Mouse (Mus musculus) gastrocnemius, adult 18-20 months (tissue): ENCODE data around the gene Cbfa2t2. TPM values are rescaled to one million over a fixed set of nuclear protein-coding genes. Genes with fewer than 3 reads are reported as not detected.

Source experiments
- DNase-seq: peaks from one replicate; pipeline ENCODE4 v3.0.0; 2021; ENCODE audit warnings: low spot score
- total RNA-seq, 2 experiments: library from RNA; stranded (reverse); gene quantifications; 2 replicates each; pipeline ENCODE4 v1.2.3; 2021

The Cbfa2t2 gene
- total RNA-seq, 2 experiments from 2014 or later, result 14.8 to 19.4 TPM

DNA sequence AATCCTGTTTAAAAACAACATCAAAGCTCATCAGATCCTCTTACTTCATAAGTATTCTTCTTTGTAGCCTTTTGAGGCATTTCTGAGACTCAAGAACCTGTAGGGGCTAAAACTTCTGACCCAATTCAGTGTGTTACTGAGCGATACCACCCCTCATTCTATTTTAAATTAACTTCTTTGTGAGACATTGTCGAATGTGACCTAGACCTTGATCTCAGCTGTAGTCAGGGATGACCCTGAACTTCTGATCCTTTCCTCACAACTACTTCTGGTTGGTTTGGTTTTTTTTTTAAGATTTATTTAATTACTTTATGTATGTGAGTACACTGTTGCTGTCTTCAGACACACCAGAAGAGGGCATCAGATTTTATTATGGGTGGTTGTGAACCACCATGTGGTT is 12.7 kb upstream of the Cbfa2t2 start:
- no peak for DNase-seq

DNA sequence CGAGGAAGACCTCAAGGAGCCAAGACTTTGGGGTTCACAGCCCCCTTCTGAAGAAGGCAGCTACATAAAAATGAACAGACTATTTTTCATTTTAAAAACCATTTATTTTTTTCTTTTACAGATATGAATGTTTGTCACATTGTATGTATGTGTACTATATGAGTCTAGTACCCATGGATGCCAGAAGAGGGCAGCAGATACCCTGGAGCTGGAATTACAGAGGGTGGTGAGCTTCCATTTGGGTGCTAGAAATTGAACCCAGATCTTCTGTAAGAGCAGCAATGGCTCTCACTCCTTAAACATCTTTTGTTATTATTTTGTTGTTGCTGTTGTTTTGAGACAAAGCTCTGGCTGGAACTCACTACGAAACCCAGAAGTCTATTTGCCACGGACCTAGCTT is 10.8 kb upstream of the Cbfa2t2 start:
- no peak for DNase-seq

DNA sequence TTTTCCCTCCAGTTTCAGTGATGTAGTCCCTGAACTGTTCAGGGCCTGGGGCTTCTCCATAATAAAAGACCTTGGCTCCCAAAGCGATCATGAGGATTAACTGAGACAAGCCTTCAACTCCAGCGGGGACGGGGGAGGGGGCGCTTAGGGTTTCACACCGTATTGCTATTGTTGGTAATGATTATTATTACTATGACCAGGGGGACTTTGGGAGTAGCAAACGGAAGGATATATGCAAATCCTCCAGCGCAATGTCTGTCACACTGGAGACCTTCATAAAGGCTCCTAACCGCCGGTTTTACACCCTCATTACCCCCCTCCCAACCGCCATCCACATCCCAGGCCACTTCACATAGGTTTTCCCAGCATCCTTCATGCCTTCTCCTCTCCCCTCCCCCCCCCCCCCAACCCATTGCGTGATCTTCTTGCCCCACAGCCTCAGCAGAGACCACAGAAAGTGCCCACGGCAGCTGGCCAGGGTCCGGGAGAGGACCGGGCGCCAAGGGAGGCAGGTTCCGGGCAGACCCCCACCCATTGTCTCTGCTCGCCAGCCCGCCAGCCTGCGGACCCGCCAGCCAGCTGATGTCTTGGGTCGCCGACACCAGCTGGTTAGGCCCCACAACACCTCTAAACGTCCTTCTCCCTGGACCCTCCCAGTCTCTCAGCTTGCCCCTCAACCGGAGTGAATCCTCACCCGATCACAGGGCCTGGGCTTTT is 9.9 kb upstream of the Cbfa2t2 start:
- no peak for DNase-seq

DNA sequence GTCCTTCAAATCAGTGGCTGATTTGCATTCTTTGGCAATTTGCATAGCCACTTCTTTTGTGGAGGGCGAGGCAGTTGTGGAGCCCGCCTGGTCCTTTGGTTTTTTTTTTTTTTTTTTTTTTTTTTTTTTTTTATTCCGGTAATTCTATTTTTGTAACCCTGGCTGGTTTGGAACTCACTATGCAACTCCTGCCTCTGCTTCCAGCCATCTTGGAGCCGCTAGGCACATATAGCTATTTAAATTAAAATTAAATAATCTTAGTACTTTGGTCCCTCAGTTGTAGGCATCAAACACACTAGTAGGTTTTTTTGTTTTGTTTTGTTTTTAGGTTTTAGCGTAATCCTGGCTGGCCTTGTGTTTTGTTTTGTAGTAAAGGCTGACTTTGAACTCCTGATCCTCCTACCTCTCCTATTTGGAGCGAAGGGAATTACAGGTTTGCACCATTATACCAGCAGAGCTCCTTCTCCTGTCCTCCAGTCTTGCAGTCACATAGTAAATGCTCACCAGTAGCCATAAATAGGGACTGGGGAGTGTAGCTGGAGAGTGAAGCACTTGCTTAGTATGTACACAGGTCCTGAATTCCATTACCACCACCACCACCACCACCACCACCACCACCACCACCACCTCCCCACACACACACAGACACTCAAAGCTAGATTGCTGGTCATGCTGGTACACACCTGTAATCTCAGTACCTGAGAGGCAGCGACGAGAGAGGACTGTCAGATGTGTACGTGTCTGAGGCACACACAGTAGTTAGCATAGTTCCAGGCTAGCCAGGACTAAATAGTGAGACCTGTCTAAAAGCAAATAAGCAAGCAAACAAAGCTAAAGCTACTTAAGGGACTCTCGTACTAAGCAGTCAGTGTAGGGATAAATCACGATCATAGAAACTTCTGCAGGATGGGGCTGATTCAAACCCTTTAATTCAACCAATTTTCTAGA is 9.1 kb upstream of the Cbfa2t2 start:
- no peak for DNase-seq

GRCm38 (mm10) chr2:154427853-154428360 is 8.4 kb upstream of the Cbfa2t2 start:
- DNase-seq, result no peak

GRCm38 (mm10) chr2:154430566-154430965 is 5.7 kb upstream of the Cbfa2t2 start:
- no peak for DNase-seq

DNA sequence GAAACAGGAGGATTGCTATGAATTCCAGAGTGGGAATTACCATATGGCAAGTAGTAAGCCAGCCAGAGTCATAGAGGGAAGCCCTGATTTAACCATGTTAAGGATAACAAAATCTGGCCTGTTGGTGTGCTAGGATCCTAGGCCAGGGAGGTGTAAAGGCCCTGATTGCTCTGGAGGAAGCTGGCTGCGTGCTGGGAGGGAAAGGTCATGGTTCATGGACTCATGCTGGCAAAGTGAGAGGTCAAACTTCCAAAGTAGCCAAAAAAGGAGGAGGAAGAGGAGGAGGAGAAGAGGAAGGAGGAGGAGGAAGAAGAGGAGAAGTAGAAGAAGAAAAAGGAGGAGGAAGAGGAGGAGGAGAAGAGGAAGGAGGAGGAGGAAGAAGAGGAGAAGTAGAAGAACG is 3.6 kb upstream of the Cbfa2t2 start:
- DNase-seq, result no peak

- DNase-seq, result no peak
Observed at GRCm38 (mm10) chr2:154433391-154433790, 2.9 kb upstream of the Cbfa2t2 start.

DNA sequence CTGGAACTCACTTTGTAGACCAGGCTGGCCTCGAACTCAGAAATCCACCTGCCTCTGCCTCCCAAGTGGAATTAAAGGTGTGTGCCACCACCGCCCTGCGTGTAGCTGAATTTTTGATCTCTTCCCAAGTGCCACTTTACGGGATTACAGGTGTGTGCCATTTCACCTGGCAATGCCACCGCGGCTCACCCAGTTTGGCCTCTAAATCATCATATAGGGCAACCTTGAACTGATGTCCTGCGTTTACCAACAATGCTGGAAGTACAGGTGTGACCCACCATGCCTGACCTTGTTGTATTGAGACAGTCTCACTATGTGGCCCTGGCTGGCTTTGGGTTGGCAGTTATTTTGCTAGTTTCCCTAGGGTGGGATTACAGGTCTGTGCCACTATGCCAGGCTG is 1.6 kb upstream of the Cbfa2t2 start:
- DNase-seq, result no peak

DNA sequence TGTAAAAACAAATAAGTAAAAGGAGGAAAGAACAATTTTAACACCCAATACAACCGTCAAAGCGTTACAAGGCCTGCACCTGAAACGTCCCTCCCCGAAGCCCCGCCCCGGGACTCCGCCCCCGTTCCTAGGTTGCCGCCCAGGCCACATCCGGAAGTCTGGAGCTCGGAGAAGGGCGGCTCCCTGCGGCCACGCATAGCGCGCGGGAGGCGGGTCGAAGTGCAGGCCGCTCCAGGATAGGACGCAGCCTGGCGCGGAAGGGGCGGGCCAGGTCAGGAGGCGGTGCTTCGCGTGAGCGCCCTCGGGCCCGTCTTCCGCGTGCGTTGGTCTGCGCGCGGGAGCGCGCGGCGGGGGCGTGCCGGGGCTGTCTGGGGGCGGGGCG is 214 bp upstream of the Cbfa2t2 start:
- peak; percentile 98 for DNase-seq

DNA sequence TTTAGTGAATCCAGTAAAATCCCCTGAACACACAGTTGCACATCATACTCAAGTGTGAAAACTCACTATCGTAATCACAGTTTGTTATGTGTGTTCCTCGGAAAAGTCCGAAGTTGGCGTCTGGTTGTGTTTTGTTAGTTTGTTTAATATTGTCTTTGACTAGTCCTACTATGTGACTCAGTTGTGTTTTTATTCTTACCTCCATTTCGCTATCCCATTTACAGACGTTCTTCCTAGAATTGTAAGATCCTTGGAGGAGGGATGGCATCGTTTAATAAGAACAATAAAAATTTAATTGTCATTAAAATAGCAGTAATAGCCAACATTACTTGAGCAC is 878 bp downstream of the Cbfa2t2 start:
- no peak for DNase-seq

GRCm38 (mm10) chr2:154440453-154440852 is 4.2 kb downstream of the Cbfa2t2 start:
- no peak for DNase-seq

GRCm38 (mm10) chr2:154447821-154448220 is 11.5 kb downstream of the Cbfa2t2 start:
- no peak for DNase-seq

DNA sequence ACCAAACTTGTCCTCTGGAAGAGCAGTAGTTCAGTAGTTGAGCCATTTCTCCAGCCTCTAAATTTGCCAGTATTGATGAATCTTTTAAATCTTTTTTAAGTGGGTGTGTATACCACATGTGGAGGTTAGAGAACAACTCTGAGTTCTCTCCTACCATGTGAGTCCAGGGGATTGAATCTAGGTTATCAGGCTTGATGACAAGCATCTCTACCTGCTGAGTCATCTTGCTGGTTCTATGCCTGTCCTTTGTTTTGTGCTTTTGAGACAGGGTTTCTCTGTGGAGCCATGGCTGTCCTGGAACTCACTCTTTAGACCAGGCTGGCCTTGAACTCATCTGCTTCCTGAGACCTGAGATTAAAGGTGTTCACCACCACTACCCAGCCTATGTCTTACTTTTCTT is 12.4 kb downstream of the Cbfa2t2 start:
- DNase-seq, result no peak

- no peak for DNase-seq
Observed at GRCm38 (mm10) chr2:154452951-154453350, 16.7 kb downstream of the Cbfa2t2 start.

- no peak for DNase-seq
Observed at GRCm38 (mm10) chr2:154454099-154454498, 17.8 kb downstream of the Cbfa2t2 start.

GRCm38 (mm10) chr2:154454605-154455004 is 18.3 kb downstream of the Cbfa2t2 start:
- DNase-seq, result no peak

DNA sequence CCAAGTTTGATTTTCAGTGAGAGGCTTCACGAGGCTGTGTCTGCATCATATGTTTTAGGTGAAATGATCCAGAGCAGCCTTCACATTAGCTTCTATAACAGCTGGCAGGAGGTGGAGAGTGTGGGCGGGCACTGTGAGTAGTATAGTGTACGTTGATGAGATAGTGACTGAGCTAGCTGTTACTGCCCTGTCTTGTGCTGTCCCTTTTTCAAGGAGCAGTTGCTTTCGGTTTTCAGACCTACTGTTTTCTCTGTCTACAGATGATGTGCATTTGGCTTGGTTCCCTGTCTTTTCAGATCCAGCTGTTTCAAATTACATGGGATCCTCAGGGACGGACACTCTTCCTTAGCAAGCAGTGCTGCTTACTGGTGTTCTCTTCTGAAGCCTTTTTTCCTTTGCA is 19.5 kb downstream of the Cbfa2t2 start:
- DNase-seq, result peak; percentile 80

DNA sequence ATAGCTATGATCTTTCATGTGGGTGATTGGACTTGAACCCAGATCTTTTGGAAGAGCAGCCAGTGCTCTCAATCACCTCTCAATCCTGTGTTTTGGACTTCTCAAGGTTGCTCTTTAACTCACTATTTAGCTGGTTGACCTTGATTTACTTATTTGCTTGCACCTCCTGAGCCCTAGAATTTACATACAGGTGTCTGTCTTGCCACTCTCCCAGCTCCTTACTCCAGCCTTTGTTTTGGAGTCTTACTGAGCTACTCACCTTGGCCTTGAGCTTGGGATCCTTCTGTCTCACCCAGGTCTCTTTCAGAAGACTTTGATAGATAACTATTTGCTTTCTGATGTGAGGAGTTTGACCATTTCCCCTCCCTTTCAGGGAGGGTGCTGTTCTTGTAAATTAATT is 20.3 kb downstream of the Cbfa2t2 start:
- DNase-seq, result no peak

- DNase-seq, result no peak
Observed at GRCm38 (mm10) chr2:154459262-154459661, 23.0 kb downstream of the Cbfa2t2 start.

- peak; percentile 65 for DNase-seq
Observed at GRCm38 (mm10) chr2:154459851-154460250, 23.6 kb downstream of the Cbfa2t2 start.

- DNase-seq, result no peak
Observed at GRCm38 (mm10) chr2:154463621-154464198, 27.4 kb downstream of the Cbfa2t2 start.
